Mouse (Mus musculus): ENCODE data around the gene Vmn1r84.

The Vmn1r84 gene

DNA sequence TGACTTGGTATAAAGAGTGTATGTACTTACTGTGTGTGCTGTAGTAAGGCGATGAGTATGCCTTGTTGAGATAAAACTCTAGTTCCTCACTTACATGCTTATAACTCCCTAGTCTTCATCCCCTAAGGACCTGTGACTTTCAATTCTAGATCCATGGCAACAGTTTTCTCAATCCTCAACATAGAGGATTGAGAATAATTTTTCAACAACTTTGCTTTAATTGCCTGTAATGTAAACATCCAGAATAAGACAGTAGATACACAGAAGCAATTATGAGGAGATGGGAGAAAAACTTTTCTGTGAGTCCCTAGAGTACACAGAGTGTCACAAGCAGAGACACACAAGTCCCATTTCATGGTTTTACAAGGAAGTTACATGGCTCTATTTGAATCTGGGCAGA is at the start of gene Vmn1r84:
Vmn1r84 (minus strand) TSS at position 101 of the 400 bp plus-strand sequence.
- DNase-seq (ENCODE audit: low spot score) = no peak

- no peak for DNase-seq (ENCODE audit: low spot score)
Observed at GRCm38 (mm10) chr7:12329381-12329780, 39.7 kb downstream of the Vmn1r84 start, which contains the start of gene Vmn1r83. Gene Vmn1r83, minus strand, starts transcription at chr7:12329481.

Measured in urinary bladder, postnatal 25 days (tissue).